Mouse (Mus musculus) heart, postnatal 36 days (tissue): ENCODE data around the gene Fam189a1. TPM values are rescaled to one million over a fixed set of nuclear protein-coding genes. Genes with fewer than 3 reads are reported as not detected.

Source experiments
- DNase-seq, 2 experiments: peaks; one replicate each; pipeline ENCODE4 v3.0.0; 2021 to 2022
- intact Hi-C: fragments of 180-260 bp; cut with DNase I; formaldehyde crosslinking; loops from one replicate; pipeline ENCODE4 v1.15.1; 2025
- total RNA-seq, 2 experiments: library from RNA; stranded (reverse); gene quantifications; 2 replicates each; pipeline ENCODE4 v1.2.3; 2021

Fam189a1 gene
- total RNA-seq, 2 experiments from 2014 or later: not detected

GRCm38 (mm10) chr7:65046690-65047089 lies 109.7 kb downstream of the Fam189a1 start:
- intact Hi-C loops: no loop called here
- DNase-seq: no peak

GRCm38 (mm10) chr7:65044280-65044679 lies 112.1 kb downstream of the Fam189a1 start:
- no peak for DNase-seq
- intact Hi-C loops: no loop called here

- intact Hi-C loops: no loop called here
- no peak for DNase-seq
Measured at GRCm38 (mm10) chr7:65041106-65041505, 115.3 kb downstream of the Fam189a1 start.

- no peak for DNase-seq
- intact Hi-C loops: no loop called here
Measured at GRCm38 (mm10) chr7:65031741-65032140, 124.6 kb downstream of the Fam189a1 start.

GRCm38 (mm10) chr7:65031195-65031594 lies 125.2 kb downstream of the Fam189a1 start:
- intact Hi-C loops: no loop called here
- DNase-seq: no peak

GRCm38 (mm10) chr7:65029985-65030384 lies 126.4 kb downstream of the Fam189a1 start:
- intact Hi-C loops: no loop called here
- DNase-seq: no peak

- DNase-seq: no peak
- intact Hi-C loops: no loop called here
Measured at GRCm38 (mm10) chr7:65021298-65021697, 135.1 kb downstream of the Fam189a1 start.

- intact Hi-C loops: no loop called here
- no peak for DNase-seq
Measured at GRCm38 (mm10) chr7:65018036-65018679, 138.2 kb downstream of the Fam189a1 start.

GRCm38 (mm10) chr7:65017348-65017747 lies 139.0 kb downstream of the Fam189a1 start:
- intact Hi-C loops: no loop called here
- DNase-seq: no peak

- intact Hi-C loops: no loop called here
- DNase-seq: no peak
Measured at GRCm38 (mm10) chr7:65011133-65011532, 145.2 kb downstream of the Fam189a1 start.

- intact Hi-C loops: no loop called here
- no peak for DNase-seq
Measured at GRCm38 (mm10) chr7:65010275-65010674, 146.1 kb downstream of the Fam189a1 start.

- intact Hi-C loops: no loop called here
- no peak for DNase-seq
Measured at GRCm38 (mm10) chr7:65005731-65006130, 150.6 kb downstream of the Fam189a1 start.

GRCm38 (mm10) chr7:64999718-65000214 lies 156.6 kb downstream of the Fam189a1 start:
- intact Hi-C loops: no loop called here
- DNase-seq: no peak

- no peak for DNase-seq
- intact Hi-C loops: no loop called here
Measured at GRCm38 (mm10) chr7:64997743-64998142, 158.6 kb downstream of the Fam189a1 start.

- intact Hi-C loops: no loop called here
- no peak for DNase-seq
Measured at GRCm38 (mm10) chr7:64995946-64996444, 160.4 kb downstream of the Fam189a1 start.

- intact Hi-C loops: no loop called here
- DNase-seq: no peak
Measured at GRCm38 (mm10) chr7:64989406-64989805, 167.0 kb downstream of the Fam189a1 start.

- DNase-seq: no peak
- intact Hi-C loops: no loop called here
Measured at GRCm38 (mm10) chr7:64988015-64988414, 168.4 kb downstream of the Fam189a1 start.

GRCm38 (mm10) chr7:64984468-64985120 lies 171.8 kb downstream of the Fam189a1 start:
- intact Hi-C loops: no loop called here
- no peak for DNase-seq

- no peak for DNase-seq
- intact Hi-C loops: no loop called here
Measured at GRCm38 (mm10) chr7:64981511-64982235, 174.7 kb downstream of the Fam189a1 start.

GRCm38 (mm10) chr7:64973590-64974262 lies 182.6 kb downstream of the Fam189a1 start:
- intact Hi-C loops: no loop called here
- DNase-seq: no peak

- intact Hi-C loops: no loop called here
Measured at GRCm38 (mm10) chr7:64962128-64962527, 194.2 kb downstream of the Fam189a1 start.

More at GRCm38 (mm10) chr7:64962128-64962527, 194.2 kb downstream of the Fam189a1 start:
- no peak for DNase-seq
